Mouse (Mus musculus) liver, adult 10 weeks (tissue): ENCODE results near the gene Nrsn1. TPM values are rescaled to one million over a fixed set of nuclear protein-coding genes. Genes with fewer than 3 reads are reported as not detected.

Experiments
- polyA plus RNA-seq: library from polyadenylated mRNA; stranded (reverse); fragments of 350-450 nt; fragmentation: Illumina TruSeq; extraction: RNeasy Lipid Tissue Mini Kit (QIAGEN cat#74804); gene quantifications from one replicate; pipeline ENCODE4 v1.2.3, GENCODE M21; 2014; ENCODE audit warnings: low read depth, low replicate concordance

The Nrsn1 gene
- not detected for polyA plus RNA-seq

DNA sequence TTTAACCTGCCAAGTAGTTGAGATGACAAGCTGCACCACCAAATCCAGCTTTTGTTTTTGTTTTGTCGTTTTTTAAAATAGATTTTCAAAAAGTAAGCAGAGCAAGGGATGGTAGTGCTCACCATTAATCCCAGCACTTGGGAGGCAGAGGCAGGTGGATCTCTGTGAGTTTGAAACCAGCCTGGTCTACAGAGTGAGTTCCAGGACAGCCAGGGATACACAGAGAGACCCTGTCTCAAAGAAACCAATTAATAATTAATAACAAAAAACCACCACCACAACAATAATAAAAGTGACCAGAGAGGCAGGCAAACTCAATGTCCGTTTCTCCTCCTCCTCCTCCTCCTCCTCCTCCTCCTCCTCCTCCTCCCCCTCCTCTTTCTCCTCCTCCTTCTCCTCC is at the start of gene Nrsn1:
Gene Nrsn1, minus strand, starts transcription at position 101 of the 400 bp plus-strand sequence.

Other genes with a start within 250 kb of the Nrsn1 start
- 2.7 TPM for gene Dcdc2a, start 214.5 kb downstream of the Nrsn1 start, polyA plus RNA-seq